Mouse (Mus musculus): ENCODE results near the gene Gabre. TPM values are rescaled to one million over a fixed set of nuclear protein-coding genes. Genes with fewer than 3 reads are reported as not detected.

Gene Gabre
- 1.3 TPM for polyA plus RNA-seq (2015; fragmentation: Illumina TruSeq; extraction: RNeasy Lipid Tissue Mini Kit (QIAGEN cat#74804); ENCODE audit: insufficient read depth, low read depth, low replicate concordance)

DNA sequence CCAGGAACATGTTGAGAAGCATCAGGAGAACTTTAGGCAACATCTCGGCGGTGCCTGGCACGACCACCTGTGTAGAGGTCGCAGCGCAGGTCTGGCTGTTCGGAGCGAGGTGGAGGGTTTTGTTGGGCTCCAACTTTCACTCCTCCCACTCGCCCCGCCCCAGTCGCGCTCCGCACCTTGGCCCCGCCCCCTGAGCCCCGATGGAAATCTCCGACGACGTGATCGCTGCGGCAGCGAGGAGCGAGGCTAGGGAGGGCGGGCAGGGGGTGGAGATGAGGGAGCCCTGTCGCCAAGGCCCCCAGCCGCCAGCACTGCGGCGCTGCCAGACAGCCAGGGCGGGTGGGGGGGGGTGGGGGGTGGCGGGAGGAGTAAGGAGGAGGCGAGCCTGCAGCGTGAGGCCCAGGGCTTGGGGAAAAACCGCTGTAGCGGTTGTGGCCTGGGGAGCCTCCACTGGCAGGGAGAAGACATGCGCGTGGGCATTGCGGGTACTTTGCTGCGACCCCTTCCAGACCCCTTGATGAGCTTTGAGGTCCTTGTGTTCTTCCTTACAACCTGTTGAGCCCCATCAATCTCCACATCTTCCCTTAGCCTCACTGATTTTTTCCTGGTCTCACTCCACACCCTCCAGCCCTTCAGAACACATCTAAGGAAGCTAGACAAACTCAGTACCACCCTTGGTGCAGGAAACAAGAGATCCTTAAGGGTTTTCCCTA, at the start of gene Gabre:
Gene Gabre (minus strand): TSS at position 145 of the 713 bp plus-strand sequence.

DNA sequence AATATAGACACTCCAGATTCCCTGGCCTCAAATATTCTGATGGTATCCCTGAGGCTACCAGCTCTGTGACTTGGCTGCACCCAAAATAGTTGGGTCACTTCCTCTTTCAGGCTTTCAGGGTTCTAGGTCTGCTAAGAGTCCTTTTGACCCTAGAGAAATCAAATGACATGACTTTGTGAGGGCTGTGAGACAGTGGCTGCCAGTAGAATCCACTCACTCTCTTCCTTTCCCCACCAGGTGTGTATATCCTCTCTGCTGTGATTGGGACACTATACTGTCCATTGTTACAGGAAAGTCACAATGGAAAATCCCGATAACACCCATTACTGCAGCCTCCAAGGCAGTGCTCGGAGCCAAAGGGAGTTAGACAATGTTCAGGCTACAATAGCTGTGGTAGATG, 52.9 kb downstream of the Gabre start, which contains the start of gene Magea4:
Gene Magea4 (plus strand): TSS at position 301 of the 400 bp plus-strand sequence.

Other genes starting within 250 kb of the Gabre start
- not detected for gene Magea4, start 52.8 kb downstream of the Gabre start, polyA plus RNA-seq (2015; fragmentation: Illumina TruSeq; extraction: RNeasy Lipid Tissue Mini Kit (QIAGEN cat#74804); ENCODE audit: insufficient read depth, low read depth, low replicate concordance)
- not detected for gene Magea10, start 112.1 kb upstream of the Gabre start, polyA plus RNA-seq (2015; fragmentation: Illumina TruSeq; extraction: RNeasy Lipid Tissue Mini Kit (QIAGEN cat#74804); ENCODE audit: insufficient read depth, low read depth, low replicate concordance)

Data from pancreas, adult 10 weeks (tissue).